Mouse (Mus musculus) hindbrain, embryonic 16.5 days (tissue): Measurements from ENCODE around the gene Prf1. TPM values are rescaled to one million over a fixed set of nuclear protein-coding genes. Genes with fewer than 3 reads are reported as not detected.
A peak's percentile ranks its signal among the peaks of the same experiment; 100 is the strongest.

Experiments
- ATAC-seq: fragments of 200-750 bp; cut with Nextera tagmentation; 2 replicates; pipeline ENCODE4 v1.8.0; 2017; ENCODE audit warnings: moderate TSS enrichment, moderate library complexity
- H3K27ac ChIP-seq: fragments of 300-500 bp; sonication (generic); 2 replicates; pipeline ENCODE4 v1.5.1; 2014; ENCODE audit warnings: low read depth, mild to moderate bottlenecking, control low read depth, low read length, moderate library complexity
- H3K27me3 ChIP-seq: fragments of 300-500 bp; sonication (generic); replicated peaks from 2 replicates; pipeline ENCODE4 v1.6.1; 2014; ENCODE audit warnings: low read length; ENCODE audit not compliant: control insufficient read depth, insufficient read depth
- H3K36me3 ChIP-seq: fragments of 300-500 bp; sonication (generic); 2 replicates; pipeline ENCODE4 v1.6.1; 2014; ENCODE audit warnings: mild to moderate bottlenecking, low read length, moderate library complexity, mixed read lengths; ENCODE audit not compliant: control insufficient read depth, insufficient read depth
- H3K4me1 ChIP-seq: fragments of 300-500 bp; sonication (generic); 2 replicates; pipeline ENCODE4 v1.6.1; 2014; ENCODE audit warnings: low read depth, low read length; ENCODE audit not compliant: control insufficient read depth, insufficient read depth
- H3K4me2 ChIP-seq: fragments of 300-500 bp; sonication (generic); 2 replicates; pipeline ENCODE4 v1.6.1; 2014; ENCODE audit warnings: mild to moderate bottlenecking, low read length, control low read depth, moderate library complexity
- H3K4me3 ChIP-seq: fragments of 300-500 bp; sonication (generic); 2 replicates; pipeline ENCODE4 v1.5.1; 2014; ENCODE audit warnings: mild to moderate bottlenecking, low read length, control low read depth, moderate library complexity
- H3K9ac ChIP-seq: fragments of 300-500 bp; sonication (generic); 2 replicates; pipeline ENCODE4 v1.6.1; 2014; ENCODE audit warnings: low read depth, mild to moderate bottlenecking, control low read depth, low read length, moderate library complexity
- H3K9me3 ChIP-seq: fragments of 300-500 bp; sonication (generic); 2 replicates; pipeline ENCODE4 v1.6.1; 2014; ENCODE audit warnings: mild to moderate bottlenecking, low read length, moderate library complexity; ENCODE audit not compliant: control insufficient read depth
- WGBS: fragments of 180-500 bp; shearing (Covaris S2); extraction: QIAGEN DNeasy Blood & Tissue Kit; methylation state at CpG from one replicate; pipeline ENCODE4 v1.1.7; 2014; 5-methylcytosine and 5-hydroxymethylcytosine counted together
- polyA plus RNA-seq: library from polyadenylated mRNA; unstranded; fragments of >200 nt; fragmentation: Nextera tagmentation; extraction: Ambion mirVana; gene quantifications from 2 replicates; pipeline ENCODE4 v1.2.1, GENCODE M21; 2015

Gene Prf1
- polyA plus RNA-seq, 1 experiment from 2014 or later = not detected

- no peak overlapping the region for H3K4me2 ChIP-seq
- no peaks in the 10 kb centered on the region for H3K36me3 ChIP-seq
- H3K9ac ChIP-seq = no peak overlapping the region
- no peak overlapping the region for H3K4me3 ChIP-seq
- WGBS = 51% methylated on average over 14 of the region's 14 CpGs
- H3K4me1 ChIP-seq = peaks cover 4% of the 10 kb centered on the region
- H3K27me3 ChIP-seq = no peaks in the 10 kb centered on the region
- ATAC-seq = no peak
- H3K9me3 ChIP-seq = no peaks in the 10 kb centered on the region
- H3K27ac ChIP-seq = no peak overlapping the region
These were observed 19.5 kb upstream of the Prf1 start for GRCm38 (mm10) chr10:61277918-61278674.

GRCm38 (mm10) chr10:61281115-61281514, 16.5 kb upstream of the Prf1 start:
- Histone ChIP-seq H3K27ac (no peak overlapping the region), H3K4me3 (no peak overlapping the region), H3K27me3 (no peaks in the 10 kb centered on the region), H3K4me2 (no peak overlapping the region), H3K9ac (no peak overlapping the region), H3K36me3 (no peaks in the 10 kb centered on the region), H3K4me1 (no peaks in the 10 kb centered on the region), H3K9me3 (no peaks in the 10 kb centered on the region)
- no peak for ATAC-seq
- WGBS = 74% methylated on average over 5 of the region's 5 CpGs

GRCm38 (mm10) chr10:61284309-61284708, 13.3 kb upstream of the Prf1 start:
- Histone ChIP-seq H3K4me2 (no peak overlapping the region), H3K9me3 (no peaks in the 10 kb centered on the region), H3K27ac (no peak overlapping the region), H3K4me1 (no peaks in the 10 kb centered on the region), H3K9ac (no peak overlapping the region), H3K27me3 (no peaks in the 10 kb centered on the region), H3K36me3 (no peaks in the 10 kb centered on the region), H3K4me3 (no peak overlapping the region)
- 81% methylated on average over 4 of the region's 4 CpGs for WGBS
- ATAC-seq = no peak

GRCm38 (mm10) chr10:61285271-61285670, 12.4 kb upstream of the Prf1 start:
- H3K36me3 ChIP-seq = no peaks in the 10 kb centered on the region
- no peak overlapping the region for H3K4me2 ChIP-seq
- H3K4me1 ChIP-seq = no peaks in the 10 kb centered on the region
- H3K27me3 ChIP-seq = no peaks in the 10 kb centered on the region
- H3K4me3 ChIP-seq = no peak overlapping the region
- ATAC-seq = peak; percentile 73
- H3K9me3 ChIP-seq = no peaks in the 10 kb centered on the region
- no peak overlapping the region for H3K9ac ChIP-seq
- H3K27ac ChIP-seq = no peak overlapping the region
- 55% methylated on average over 11 of the region's 11 CpGs for whole genome bisulfite sequencing

- Histone ChIP-seq H3K9ac (no peak overlapping the region), H3K4me3 (no peak overlapping the region), H3K9me3 (no peaks in the 10 kb centered on the region), H3K4me2 (no peak overlapping the region), H3K27me3 (no peaks in the 10 kb centered on the region), H3K36me3 (no peaks in the 10 kb centered on the region), H3K4me1 (no peaks in the 10 kb centered on the region), H3K27ac (no peak overlapping the region)
- ATAC-seq = no peak
- WGBS = 68% methylated on average over 7 of the region's 7 CpGs
These were observed 11.4 kb upstream of the Prf1 start for GRCm38 (mm10) chr10:61286246-61286645.

- ATAC-seq = no peak
- Histone ChIP-seq H3K9me3 (no peaks in the 10 kb centered on the region), H3K36me3 (no peaks in the 10 kb centered on the region), H3K9ac (no peak overlapping the region), H3K4me3 (no peak overlapping the region), H3K27me3 (no peaks in the 10 kb centered on the region), H3K27ac (no peak overlapping the region), H3K4me1 (no peaks in the 10 kb centered on the region), H3K4me2 (no peak overlapping the region)
- 76% methylated on average over 2 of the region's 2 CpGs for WGBS
These were observed 7.6 kb upstream of the Prf1 start for GRCm38 (mm10) chr10:61290016-61290415.

GRCm38 (mm10) chr10:61290479-61290878, 7.2 kb upstream of the Prf1 start:
- Histone ChIP-seq H3K27me3 (no peaks in the 10 kb centered on the region), H3K4me1 (no peaks in the 10 kb centered on the region), H3K36me3 (no peaks in the 10 kb centered on the region), H3K27ac (no peak overlapping the region), H3K9me3 (no peaks in the 10 kb centered on the region), H3K4me3 (no peak overlapping the region), H3K4me2 (no peak overlapping the region), H3K9ac (no peak overlapping the region)
- 29% methylated on average over 2 of the region's 2 CpGs for WGBS
- no peak for ATAC-seq

- no peak overlapping the region for H3K27ac ChIP-seq
- H3K9me3 ChIP-seq = no peaks in the 10 kb centered on the region
- no peaks in the 10 kb centered on the region for H3K27me3 ChIP-seq
- H3K4me1 ChIP-seq = no peaks in the 10 kb centered on the region
- 81% methylated on average over 8 of the region's 8 CpGs for WGBS
- no peak for ATAC-seq
- no peak overlapping the region for H3K9ac ChIP-seq
- H3K36me3 ChIP-seq = no peaks in the 10 kb centered on the region
- H3K4me3 ChIP-seq = no peak overlapping the region
- no peak overlapping the region for H3K4me2 ChIP-seq
These were observed 3.4 kb upstream of the Prf1 start for GRCm38 (mm10) chr10:61294242-61294641.

GRCm38 (mm10) chr10:61296713-61297445, 754 bp upstream of the Prf1 start:
- Histone ChIP-seq H3K9ac (no peak overlapping the region), H3K4me2 (no peak overlapping the region), H3K27me3 (no peaks in the 10 kb centered on the region), H3K4me3 (no peak overlapping the region), H3K4me1 (no peaks in the 10 kb centered on the region), H3K36me3 (no peaks in the 10 kb centered on the region), H3K27ac (no peak overlapping the region), H3K9me3 (no peaks in the 10 kb centered on the region)
- no peak for ATAC-seq
- 76% methylated on average over 8 of the region's 8 CpGs for WGBS
